Mouse (Mus musculus) ZHBTc4 (cell line): Measurements from ENCODE around the gene Phf2.

Source experiments
- DNase-seq: peaks from one replicate; pipeline ENCODE4 v3.0.0-alpha.2; 2011; ENCODE audit warnings: low read depth, low spot score

The Phf2 gene

DNA sequence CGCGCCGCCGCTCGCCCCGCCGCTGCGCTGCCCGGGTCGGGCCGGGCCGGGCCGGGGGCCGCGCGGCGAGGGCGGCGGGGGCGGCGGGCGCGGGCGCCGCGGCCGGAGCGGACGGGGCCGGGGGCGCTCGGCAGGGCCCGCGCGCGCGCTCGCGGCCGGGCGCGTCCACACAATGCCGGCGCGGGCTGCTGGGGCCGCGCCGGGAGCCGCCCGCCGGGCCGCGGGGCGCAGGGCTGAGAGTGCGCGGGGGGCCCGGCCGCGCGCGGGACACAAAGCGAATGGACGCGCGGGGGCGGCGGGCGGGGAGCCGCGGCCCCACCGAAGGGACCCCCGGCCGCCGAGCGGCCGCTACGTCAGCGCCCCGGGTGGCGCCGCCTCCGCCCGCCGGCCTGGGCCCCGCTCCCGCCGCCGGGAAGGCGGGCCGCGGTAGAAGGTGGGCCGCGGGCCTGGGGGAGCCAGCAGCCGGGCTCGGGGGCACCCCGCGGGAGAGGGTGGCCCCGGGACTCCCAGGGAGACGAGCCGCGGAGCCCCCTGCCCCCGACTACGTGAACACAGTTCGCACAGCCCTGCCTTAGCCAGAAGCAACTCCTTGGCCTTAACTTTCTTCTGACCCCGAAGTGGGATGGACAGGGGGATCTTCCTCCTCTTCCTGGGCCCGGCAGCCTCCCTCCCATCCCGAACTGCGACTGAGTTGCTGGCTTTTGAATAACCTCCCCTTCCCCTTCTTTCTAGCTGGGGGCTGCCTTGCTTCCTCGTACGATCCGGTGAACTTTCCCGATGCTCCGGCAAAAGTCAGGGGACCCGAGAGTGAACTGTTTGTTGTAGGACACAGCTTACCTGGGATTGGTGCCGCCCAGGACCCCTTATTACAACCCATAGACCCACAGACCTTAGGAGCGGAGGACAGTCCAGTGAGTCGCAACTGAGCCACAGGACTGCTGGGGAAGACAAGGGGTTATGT, at the start of gene Phf2:
Gene Phf2, minus strand, starts transcription at position 349 of the 961 bp plus-strand sequence.
- DNase-seq: peak; percentile 58

DNA sequence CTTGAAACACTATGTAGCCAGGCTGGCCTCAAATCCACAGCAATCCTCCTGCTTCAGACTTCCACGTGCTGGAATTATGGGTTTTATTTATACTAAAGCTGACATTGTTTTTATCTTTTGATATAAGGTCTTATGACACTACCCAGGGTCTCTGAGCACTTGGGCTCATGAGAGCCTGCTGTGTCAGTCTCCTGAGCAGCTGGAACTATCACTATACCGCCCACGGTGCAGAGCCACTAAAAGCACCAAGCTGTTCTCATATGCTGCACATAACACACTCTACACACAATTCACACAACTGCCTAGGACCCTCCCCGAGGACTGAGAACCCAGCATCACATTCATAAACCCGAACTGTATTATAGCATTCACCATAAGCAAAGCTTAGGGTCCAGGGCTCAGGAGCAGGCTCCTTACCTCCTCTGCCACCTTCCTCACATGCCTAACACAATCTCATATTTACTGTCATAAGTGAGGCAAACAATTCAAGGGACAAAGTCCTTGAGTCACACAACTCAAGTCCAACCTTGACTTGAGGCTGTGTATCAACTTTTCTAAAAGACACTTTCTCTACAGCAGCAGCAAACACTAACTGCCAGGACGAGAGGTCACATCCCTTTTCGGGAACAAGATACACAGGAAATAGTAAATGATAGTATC, 49.0 kb upstream of the Phf2 start:
- DNase-seq: no peak

DNA sequence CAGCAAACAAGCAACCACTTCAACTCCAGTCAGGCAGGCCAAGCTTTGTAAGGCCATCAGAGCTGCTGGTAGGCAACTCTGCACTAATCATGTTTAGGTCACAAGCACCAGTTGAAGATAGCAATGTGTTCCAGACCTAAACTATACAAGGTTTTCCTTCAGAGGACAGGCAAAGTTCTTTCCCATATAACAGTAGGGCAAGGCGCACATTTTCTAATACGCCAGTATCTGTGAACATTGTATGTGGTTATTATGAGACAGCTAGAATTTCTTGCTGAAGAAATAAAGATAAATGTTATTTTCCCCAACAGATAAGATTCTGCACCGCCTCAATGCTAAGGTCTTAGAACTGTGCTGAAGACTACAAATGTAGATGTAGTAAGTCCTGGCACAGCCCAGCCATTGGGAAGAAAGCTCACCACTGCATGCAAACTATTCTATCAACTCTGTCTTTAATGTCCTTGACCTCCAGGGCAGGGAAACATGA, 46.2 kb upstream of the Phf2 start:
- DNase-seq: no peak

DNA sequence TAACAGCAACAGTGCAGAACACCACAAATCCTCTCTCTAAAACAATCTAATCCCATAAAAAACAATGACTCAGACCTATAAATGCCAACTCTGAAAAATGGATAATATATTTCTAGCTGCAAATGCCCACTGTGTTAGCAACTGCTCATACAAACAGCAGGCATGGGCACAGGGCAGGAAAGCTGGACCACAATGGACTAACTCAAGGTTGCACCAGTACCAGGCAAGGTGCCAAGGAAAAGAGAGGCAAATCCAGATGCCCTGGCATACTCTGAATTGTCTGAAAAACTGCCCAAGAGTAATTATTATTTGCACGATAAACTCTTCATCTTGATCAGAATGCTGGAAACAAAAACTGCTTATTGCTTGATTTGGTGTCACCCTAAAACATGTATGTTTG, 42.8 kb upstream of the Phf2 start:
- no peak for DNase-seq

DNA sequence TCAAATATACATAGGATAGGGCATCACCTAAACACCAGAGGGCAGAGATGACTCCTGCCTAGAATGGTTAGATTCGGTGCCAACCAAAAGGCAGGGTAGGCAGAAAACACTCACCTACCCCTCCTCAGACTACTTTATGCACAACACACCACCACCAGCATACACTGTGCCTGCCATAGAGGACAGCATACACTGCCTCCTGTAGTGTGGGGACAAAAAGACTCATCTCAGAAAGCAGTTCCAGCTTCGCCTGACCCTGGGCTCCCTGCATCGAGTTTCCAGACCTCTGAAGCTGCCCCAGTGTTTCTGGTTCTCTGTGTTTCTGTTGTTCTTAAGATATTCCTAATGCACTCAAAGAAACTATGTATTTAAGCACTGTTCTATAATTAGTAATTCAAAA, 42.2 kb upstream of the Phf2 start:
- no peak for DNase-seq

DNA sequence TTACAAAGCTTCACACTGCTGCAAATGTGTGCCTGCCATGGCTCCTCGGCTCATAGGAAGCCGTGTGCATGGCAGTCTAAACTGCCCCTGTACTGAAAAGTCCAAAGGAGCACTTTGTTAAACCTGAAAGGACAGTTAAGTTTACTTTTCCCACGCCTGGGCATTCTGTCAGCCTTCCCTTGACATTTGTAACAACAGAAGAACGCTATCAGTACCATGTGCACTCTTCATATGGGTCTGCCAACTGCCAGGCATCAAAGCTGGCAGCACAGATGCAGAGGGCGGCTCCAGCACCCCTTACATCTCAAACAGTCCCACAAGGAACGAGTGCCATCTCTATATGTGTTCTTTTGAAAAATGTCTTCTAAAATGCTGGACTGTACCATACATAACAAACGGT, 40.5 kb upstream of the Phf2 start:
- DNase-seq: no peak

DNA sequence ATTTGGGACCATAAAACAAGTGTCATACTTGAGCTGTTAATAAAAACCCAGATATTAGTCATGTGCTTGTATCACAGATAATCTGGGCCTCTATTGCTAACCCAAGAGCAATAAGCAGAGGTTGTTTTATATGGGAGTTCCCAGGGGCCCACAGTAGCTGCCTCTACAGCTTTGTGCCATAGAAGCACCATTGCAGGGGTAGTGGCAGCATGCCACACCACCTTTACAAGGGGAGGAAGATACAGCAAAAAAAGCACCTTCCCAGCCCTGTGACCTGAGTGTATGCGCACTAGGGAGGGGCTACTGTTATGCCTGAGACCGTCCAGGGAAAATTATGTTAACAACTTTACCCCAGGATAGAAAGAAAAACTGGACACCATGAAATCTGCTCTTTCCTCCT, 34.5 kb upstream of the Phf2 start:
- DNase-seq: no peak

DNA sequence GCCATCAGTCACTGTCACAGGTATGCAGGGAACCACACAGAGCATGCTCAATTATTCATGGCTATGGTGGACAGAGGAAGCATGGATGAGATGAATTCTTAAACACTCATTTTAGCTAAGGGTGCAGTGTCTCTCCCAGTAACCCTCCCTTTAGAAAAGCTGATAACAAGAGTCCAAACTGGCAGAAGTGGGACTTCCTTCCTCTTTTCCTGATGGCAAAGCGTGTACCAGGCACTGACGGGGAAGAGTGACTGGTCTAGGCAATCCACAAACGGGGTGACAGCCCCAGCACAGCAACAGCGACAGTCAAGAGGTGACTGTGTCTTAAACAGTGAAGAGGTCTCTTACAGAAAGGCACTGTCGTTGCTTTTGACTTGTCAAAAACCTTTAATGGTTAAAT, 24.5 kb upstream of the Phf2 start:
- no peak for DNase-seq

DNA sequence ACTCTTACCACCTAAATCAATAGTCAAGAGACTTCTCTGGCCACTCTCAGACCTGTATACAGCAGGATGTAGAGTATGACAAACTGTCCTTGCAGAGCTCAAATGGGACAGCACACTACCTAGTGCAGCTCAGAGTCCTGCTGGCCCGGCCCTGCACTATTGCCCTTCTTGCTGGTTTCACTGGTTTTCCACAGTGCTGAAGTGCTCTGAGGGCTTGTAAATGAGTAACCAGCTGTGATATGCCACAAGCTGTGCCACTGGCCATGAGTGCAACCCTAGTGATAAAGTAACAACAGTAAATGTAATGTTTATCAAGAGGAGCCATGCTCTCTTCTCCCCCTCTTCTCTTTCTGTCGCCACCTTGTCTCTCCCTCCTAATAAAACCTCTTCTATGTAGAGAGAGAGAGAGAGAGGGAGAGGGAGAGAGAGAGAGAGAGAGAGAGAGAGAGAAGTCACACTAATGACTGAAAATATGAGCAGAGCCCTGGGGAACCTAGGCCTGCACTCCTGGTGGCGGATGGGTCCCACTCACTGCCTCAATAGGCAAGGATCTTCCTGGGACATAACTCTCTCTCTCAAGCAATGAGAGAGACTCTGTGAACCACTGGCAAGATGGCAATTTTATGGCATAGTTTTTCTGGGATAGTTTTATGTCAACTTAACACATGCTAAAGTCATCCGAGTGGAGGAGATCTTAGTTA, 19.5 kb upstream of the Phf2 start:
- no peak for DNase-seq

DNA sequence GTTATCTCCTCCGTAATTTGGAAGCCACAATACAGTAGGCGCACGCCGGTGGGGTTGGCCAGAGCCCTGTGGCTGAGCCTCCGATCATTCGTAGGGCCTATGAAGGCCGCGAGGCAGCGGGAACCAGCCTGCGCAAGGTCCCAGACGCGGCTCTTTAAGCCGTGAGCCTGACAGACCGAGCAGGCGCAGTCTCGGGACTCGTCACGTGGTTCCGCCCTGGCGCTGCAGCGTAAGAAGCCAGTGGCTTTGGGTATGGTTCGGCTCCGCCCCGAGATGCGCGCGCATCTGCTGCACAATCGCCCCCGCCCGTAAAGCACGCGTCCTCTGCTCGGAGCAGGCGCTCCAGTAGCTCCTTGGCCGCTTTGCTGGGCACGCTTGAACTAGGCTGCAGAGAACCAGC, 7.6 kb upstream of the Phf2 start:
- DNase-seq: peak; percentile 99

DNA sequence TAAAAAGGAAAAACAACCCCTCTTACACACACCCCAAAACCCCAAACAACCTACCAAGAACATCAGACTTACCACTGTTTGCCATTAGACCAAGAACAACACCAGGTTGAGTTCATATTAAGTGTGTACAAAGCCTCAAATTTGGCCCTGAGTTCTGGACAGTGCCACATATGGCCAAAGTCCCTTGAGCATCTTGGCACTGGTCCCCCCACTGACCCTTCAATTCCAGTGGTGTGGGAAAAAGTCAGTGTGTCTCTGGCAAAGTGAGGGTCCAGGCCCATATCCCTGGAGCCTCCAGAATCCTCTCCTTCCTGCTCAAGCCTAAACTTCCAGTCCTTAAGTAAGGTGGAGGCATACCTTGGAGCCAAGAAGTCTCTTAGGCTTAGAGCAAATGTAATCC, 6.9 kb upstream of the Phf2 start:
- no peak for DNase-seq

DNA sequence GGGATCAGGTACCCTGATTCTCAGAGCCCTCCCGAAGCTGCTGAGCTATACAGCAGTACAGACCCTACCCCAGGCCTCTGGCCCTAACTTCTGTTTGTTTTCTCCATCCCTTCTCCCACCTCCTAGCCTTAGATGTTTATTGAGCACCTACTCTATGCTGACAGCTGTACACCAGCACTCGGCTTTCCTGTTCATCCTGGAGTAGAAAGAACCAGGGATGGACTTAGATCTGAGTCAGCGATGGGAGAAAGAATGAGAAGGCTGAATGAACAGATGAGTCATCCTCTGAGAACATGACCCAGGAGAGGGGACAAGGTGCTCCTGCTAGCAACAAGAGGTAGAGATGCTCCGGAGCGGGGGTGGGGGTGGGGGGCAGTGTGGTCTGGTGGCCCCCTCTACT, 1.8 kb upstream of the Phf2 start:
- DNase-seq: no peak

DNA sequence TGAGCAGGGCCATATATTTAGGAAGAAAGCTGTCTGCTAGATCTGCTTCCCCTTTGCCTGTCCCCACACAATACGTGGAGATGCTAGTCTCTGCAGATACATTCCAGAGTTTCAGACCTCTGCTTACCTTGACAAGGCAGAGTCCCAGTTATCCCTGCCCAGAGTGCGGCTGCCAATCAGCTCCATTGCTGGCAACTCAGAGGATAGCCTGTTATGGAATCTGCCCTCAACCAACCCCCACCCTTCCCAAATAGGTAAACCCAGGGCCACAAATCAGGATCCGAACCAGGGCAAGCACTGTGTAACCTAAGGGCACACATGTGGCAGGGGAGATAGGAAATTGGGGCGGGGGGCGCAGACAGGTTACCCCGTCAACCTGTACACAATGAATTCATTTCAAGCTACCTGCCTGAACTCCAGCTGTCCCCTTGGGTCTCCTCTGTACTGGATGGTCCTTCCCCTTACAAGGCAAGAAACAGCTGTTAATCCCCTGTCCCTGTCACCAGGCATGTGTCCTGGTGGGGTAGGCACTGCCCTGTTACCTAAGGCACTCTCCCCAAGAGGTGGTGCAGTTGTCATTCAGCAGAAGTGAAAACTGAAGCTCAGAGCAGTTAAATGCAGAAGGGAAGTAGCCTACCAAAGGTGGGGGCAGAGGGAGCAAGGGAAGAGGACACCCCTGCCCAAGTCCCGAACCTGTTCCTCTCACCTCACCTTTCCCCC, 1.1 kb upstream of the Phf2 start:
- peak; percentile 15 for DNase-seq

DNA sequence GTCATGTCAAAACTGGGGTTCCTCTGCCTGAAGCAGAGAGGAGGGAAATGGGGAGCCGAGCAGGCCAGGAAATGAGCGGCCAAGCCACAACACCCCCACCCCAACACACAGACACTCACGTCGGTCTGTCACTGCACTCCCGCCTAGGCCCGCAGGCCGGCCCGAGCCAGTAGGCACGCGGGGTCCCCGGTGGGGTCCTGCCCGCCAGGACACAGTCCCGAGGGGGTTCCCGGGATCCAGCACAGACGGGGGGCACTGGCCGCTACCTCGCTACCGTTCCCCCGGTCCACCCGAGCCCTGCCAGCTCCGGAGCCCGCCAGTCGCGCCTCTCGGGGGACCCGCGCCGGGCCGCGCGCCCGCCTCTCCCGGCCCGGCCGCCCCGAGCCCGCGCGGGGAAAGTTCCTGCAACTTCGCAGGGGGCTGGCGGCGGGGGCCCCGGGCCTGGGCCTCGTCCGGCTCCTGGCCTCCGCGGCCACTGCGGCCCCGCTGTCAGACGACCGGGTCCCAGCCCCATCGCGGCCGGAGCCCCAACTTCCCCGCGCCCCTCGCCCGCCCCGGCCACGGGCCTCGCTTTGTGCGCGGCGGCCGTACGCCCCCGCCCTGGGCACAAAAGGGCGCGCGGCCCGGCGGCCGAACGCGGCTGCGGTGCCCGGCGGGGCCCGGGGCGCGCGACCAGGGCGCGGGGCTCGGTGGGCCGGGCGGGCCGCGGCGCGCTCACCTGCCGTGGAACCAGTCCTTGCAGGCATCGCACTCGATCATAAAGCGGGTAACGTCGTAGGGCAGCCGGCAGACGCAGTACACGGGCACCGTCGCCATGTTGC, 759 bp downstream of the Phf2 start:
- DNase-seq: peak; percentile 56

DNA sequence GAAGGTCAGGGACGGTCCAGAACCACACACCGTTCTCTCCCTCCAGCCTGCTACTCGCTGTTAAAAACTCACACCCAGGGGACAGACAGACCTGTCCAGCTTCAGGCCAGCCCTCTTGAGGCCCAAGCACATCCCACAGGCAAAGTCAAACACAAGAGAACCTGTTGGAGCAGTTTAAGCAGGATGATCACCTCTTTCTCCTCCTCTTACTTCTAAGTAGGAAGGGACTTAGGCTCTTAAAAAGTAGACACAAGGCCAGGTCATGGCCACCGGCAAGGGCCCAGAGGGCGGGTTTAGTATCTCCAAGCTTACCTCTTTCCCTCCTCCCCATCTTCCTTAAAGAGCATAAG, 1.3 kb downstream of the Phf2 start:
- no peak for DNase-seq

DNA sequence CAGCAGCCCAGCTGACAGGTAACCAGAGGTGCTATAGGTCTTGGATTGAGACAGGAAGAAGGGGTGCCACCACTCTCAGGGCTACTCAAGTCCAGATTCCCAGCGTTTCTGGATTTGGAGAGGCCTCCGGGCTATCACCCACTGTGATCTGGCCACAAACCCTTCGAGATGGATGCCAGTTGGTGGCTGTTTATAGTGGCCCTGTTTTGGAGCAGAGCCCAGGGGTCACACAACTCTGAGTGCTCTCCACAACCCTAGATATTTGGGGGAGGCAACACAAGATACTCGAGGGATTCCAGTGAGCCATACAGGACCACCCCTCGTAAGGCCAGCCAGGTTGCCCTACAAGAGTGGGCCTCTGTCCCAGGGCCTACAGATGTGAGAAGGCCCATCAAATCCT, 1.8 kb downstream of the Phf2 start:
- no peak for DNase-seq

DNA sequence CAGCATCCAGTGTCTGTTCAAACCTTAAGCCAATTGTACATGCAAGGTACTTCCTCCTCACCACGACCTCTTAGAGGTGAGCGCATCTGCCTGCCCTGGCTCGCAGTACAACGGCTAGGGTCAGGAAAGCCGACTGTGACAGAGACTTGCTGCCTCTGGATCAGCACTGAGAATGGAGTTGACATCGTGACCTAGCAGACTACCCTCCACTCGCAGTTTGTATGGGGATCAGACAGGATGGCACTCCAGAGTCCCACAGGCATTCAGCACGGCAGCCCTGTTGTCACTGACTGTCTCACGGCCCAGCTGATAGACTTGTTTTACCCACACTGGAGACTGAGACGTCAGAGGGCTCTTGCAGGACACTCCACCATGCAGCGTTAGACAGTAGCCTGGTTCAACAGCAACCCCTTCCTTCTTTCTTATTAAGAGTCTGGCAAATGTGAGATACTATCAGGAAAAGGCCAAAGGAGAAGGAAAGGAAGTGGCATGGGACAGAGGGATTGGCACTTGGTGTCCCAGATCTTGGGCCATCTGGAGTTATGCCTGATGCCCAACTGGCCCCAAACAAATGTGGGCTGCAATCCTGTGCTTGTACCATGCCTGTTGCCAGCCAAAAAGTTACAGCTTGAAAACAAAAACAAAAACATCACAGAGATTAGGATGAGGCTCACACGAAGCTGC, 6.1 kb downstream of the Phf2 start:
- no peak for DNase-seq

DNA sequence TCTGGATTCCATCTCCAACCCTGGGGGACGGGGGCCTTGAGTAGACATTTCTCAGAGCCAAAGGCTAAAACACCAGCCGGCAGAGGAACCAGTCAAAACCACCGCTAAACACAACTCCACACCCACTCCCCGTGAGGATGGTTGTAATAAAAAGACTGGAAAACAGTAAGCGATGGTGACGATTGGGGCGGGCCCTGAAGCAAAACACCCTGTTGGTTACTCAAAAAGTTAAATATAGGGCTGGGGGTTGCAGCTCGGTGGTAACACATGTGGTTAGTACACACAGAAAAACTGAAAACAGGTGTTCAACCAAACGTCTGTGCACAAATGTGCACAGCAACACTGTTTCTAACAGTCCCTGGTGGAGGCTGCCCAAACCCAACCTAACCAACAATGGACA, 7.4 kb downstream of the Phf2 start:
- DNase-seq: peak; percentile 18

DNA sequence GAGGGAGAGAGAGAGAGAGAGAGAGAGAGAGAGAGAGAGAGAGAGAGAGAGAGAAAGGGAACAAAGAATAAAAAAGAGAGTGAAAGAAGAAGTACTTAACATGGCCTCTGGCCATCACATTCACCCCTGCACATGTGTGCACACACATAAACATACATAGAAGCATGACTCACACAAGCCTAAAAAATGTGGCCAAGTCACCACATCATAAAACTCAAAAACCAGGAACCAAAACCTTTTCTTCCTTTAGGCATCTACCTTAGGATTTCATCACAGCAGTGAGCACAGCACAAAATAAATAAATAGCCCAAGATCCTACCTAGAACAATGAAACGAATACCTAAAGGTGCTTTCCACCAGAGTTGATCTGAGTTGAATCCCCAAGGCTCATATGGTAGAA, 9.0 kb downstream of the Phf2 start:
- no peak for DNase-seq

DNA sequence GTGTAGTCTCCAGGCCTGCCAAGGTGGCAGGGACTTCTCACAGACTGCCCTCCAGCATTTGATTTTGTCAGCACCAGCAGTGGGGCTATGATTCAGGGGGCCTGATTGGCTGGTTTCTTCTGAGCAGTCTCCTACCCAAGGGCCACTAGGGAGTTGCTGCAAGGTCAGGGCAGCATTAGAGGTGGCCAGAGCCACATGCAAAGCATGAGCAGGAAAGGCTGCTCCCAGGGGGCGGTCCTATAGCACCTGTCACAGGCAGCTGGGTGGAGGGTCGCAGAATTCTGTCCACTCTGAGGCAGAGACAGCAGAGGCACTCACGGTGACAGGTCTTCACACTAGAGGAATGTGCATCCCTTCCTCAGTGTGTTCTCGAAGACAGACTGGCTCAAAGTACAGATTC, 12.1 kb downstream of the Phf2 start:
- no peak for DNase-seq
